Mouse (Mus musculus): ENCODE data around the gene Gm9789. TPM values are rescaled to one million over a fixed set of nuclear protein-coding genes. Genes with fewer than 3 reads are reported as not detected.

Gene Gm9789
- polyA plus RNA-seq, 1 experiment from 2014 or later, result not detected

Other genes starting within 250 kb of the Gm9789 start
- not detected in 2 replicates for gene Krtap19-9b, start 225.7 kb upstream of the Gm9789 start, polyA plus RNA-seq (2014; fragmentation: Nextera tagmentation; extraction: Ambion mirVana)
- not detected in 2 replicates for gene Krtap16-3, start 195.1 kb upstream of the Gm9789 start, polyA plus RNA-seq (2014; fragmentation: Nextera tagmentation; extraction: Ambion mirVana)
- gene Krtap22-2, start 147.2 kb upstream of the Gm9789 start, polyA plus RNA-seq (2014; fragmentation: Nextera tagmentation; extraction: Ambion mirVana), result not detected in 2 replicates
- not detected in 2 replicates for gene Gm10229, start 142.7 kb upstream of the Gm9789 start, polyA plus RNA-seq (2014; fragmentation: Nextera tagmentation; extraction: Ambion mirVana)
- gene Krtap6-1, start 126.3 kb upstream of the Gm9789 start, polyA plus RNA-seq (2014; fragmentation: Nextera tagmentation; extraction: Ambion mirVana), result not detected in 2 replicates
- not detected in 2 replicates for gene Gm10228, start 116.5 kb upstream of the Gm9789 start, polyA plus RNA-seq (2014; fragmentation: Nextera tagmentation; extraction: Ambion mirVana)
- gene Krtap6-5, start 110.1 kb upstream of the Gm9789 start, polyA plus RNA-seq (2014; fragmentation: Nextera tagmentation; extraction: Ambion mirVana), result not detected in 2 replicates
- not detected in 2 replicates for gene 1110025L11Rik, start 94.0 kb upstream of the Gm9789 start, polyA plus RNA-seq (2014; fragmentation: Nextera tagmentation; extraction: Ambion mirVana)
- gene Krtap6-3, start 73.9 kb upstream of the Gm9789 start, polyA plus RNA-seq (2014; fragmentation: Nextera tagmentation; extraction: Ambion mirVana), result not detected in 2 replicates
- not detected in 2 replicates for gene Gm6358, start 17.1 kb upstream of the Gm9789 start, polyA plus RNA-seq (2014; fragmentation: Nextera tagmentation; extraction: Ambion mirVana)
- not detected in 2 replicates for gene Gm10061, start 6.9 kb upstream of the Gm9789 start, polyA plus RNA-seq (2014; fragmentation: Nextera tagmentation; extraction: Ambion mirVana)
- gene Gm7735, start 11.5 kb downstream of the Gm9789 start, polyA plus RNA-seq (2014; fragmentation: Nextera tagmentation; extraction: Ambion mirVana), result not detected in 2 replicates
- gene 1110057P08Rik, start 16.8 kb downstream of the Gm9789 start, polyA plus RNA-seq (2014; fragmentation: Nextera tagmentation; extraction: Ambion mirVana), result not detected in 2 replicates
- not detected in 2 replicates for gene Krtap20-2, start 47.9 kb downstream of the Gm9789 start, polyA plus RNA-seq (2014; fragmentation: Nextera tagmentation; extraction: Ambion mirVana)
- gene Krtap21-1, start 245.9 kb downstream of the Gm9789 start, polyA plus RNA-seq (2014; fragmentation: Nextera tagmentation; extraction: Ambion mirVana), result not detected in 2 replicates